Mouse (Mus musculus) embryonic facial prominence, embryonic 12.5 days (tissue): ENCODE results near the gene Elovl6. TPM values are rescaled to one million over a fixed set of nuclear protein-coding genes. Genes with fewer than 3 reads are reported as not detected.
A peak's percentile ranks its signal among the peaks of the same experiment; 100 is the strongest.

ENCODE experiments used
- ATAC-seq: fragments of 200-750 bp; cut with Nextera tagmentation; 2 replicates; pipeline ENCODE4 v1.8.0; 2017; ENCODE audit not compliant: insufficient number of reproducible peaks, insufficient read depth, low FRiP score, low TSS enrichment
- H3K27ac ChIP-seq: fragments of 300-500 bp; sonication (generic); 2 replicates; pipeline ENCODE4 v1.5.1; 2016; ENCODE audit warnings: mild to moderate bottlenecking
- H3K27me3 ChIP-seq: fragments of 300-500 bp; sonication (generic); 2 replicates; pipeline ENCODE4 v1.6.1; 2016; ENCODE audit warnings: mild to moderate bottlenecking, moderate library complexity
- H3K36me3 ChIP-seq: fragments of 300-500 bp; sonication (generic); 2 replicates; pipeline ENCODE4 v1.6.1; 2016; ENCODE audit warnings: mild to moderate bottlenecking
- H3K4me1 ChIP-seq: fragments of 300-500 bp; sonication (generic); 2 replicates; pipeline ENCODE4 v1.6.1; 2016
- H3K4me2 ChIP-seq: fragments of 300-500 bp; sonication (generic); replicated peaks from 2 replicates; pipeline ENCODE4 v1.6.1; 2016; ENCODE audit warnings: mild to moderate bottlenecking, moderate library complexity
- H3K4me3 ChIP-seq: fragments of 300-500 bp; sonication (generic); 2 replicates; pipeline ENCODE4 v1.5.1; 2016; ENCODE audit warnings: mild to moderate bottlenecking
- H3K9ac ChIP-seq: fragments of 300-500 bp; sonication (generic); 2 replicates; pipeline ENCODE4 v1.6.1; 2016; ENCODE audit warnings: mild to moderate bottlenecking, moderate library complexity
- H3K9me3 ChIP-seq: fragments of 300-500 bp; sonication (generic); 2 replicates; pipeline ENCODE4 v1.6.1; 2016; ENCODE audit warnings: mild to moderate bottlenecking, moderate library complexity
- WGBS: fragments of 180-500 bp; shearing (Covaris S2); methylation state at CpG from one replicate; pipeline ENCODE4 v1.1.7; 2016; 5-methylcytosine and 5-hydroxymethylcytosine counted together
- polyA plus RNA-seq: library from polyadenylated mRNA; unstranded; fragments of >200 nt; fragmentation: Nextera tagmentation; extraction: Ambion mirVana; gene quantifications from 2 replicates; pipeline ENCODE4 v1.2.1, GENCODE M21; 2016

The Elovl6 gene
- polyA plus RNA-seq, result 36.4 and 38.8 TPM in 2 replicates

DNA sequence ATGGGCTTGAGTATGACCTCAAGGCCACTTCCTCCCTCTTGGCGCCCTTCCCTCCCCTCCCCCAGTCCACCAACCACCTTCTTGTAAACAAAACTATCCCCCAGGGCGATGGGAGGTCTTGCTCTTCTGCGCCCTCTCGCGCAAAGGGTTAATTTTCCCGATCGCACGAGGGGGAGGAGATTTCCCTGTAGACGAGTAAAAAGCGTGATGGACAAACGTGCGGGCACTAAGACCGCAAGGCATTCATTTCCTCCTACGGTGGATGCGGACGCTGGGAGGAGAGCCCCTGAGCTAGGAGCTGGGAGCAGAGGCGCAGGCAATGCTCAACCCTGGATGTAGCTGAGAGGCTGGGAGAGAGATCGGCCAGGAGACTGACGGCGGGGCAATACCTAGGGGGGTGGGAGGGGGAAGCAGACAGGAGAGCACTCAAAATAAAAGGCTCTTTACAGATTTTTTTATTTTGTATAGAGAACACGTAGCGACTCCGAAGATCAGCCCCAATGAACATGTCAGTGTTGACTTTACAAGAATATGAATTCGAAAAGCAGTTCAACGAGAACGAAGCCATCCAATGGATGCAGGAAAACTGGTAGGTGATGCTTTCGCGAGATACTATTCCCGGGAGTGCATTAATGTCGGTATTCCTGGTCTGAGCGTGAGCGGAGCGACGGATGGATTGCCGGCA, at the start of gene Elovl6:
Elovl6 (plus strand) TSS at position 176 of the 685 bp plus-strand sequence.
- Histone ChIP-seq H3K9ac (peak within 1 kb of the TSS; percentile 96), H3K9me3 (no peaks in the 10 kb centered on the region)

DNA sequence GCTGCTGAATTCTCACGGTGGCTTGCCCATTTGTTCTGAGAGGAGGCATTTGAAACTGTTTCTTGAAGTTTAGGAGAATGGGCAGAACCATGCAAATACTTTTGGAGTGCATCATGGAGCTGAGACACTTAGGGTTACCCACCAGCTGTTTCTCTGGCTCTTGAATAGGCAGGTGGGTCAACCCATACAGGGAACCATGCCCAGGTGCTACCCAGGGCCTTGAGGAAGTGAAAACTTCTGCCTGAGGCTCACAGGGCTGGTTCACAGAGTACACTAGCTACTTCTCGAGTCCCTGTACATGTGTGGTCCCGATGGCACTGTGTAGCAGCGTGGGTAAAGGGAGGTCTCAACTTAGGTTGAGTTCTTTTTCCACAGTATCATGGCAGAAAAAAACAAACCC, 43.4 kb upstream of the Elovl6 start:
- no peak for ATAC-seq
- Histone ChIP-seq H3K9ac (no peak overlapping the region), H3K4me1 (no peaks in the 10 kb centered on the region), H3K27ac (no peak overlapping the region), H3K4me2 (no peak overlapping the region), H3K4me3 (no peak overlapping the region), H3K27me3 (no peaks in the 10 kb centered on the region), H3K9me3 (no peaks in the 10 kb centered on the region), H3K36me3 (no peaks in the 10 kb centered on the region)
- WGBS, result 90% methylated on average over 4 of the region's 4 CpGs

More for the DNA sequence above, at the start of gene Elovl6:
- H3K4me1 ChIP-seq, result peaks cover 20% of the 10 kb centered on the region
- H3K4me3 ChIP-seq, result peak within 1 kb of the TSS; percentile 87
- no peaks in the 10 kb centered on the region for H3K36me3 ChIP-seq
- ATAC-seq, result peak; percentile 53
- under 1% methylated on average over 35 of the region's 35 CpGs for WGBS
- H3K4me2 ChIP-seq, result peak within 1 kb of the TSS; percentile 62
- no peaks in the 10 kb centered on the region for H3K27me3 ChIP-seq
- H3K27ac ChIP-seq, result peak within 1 kb of the TSS; percentile 99

DNA sequence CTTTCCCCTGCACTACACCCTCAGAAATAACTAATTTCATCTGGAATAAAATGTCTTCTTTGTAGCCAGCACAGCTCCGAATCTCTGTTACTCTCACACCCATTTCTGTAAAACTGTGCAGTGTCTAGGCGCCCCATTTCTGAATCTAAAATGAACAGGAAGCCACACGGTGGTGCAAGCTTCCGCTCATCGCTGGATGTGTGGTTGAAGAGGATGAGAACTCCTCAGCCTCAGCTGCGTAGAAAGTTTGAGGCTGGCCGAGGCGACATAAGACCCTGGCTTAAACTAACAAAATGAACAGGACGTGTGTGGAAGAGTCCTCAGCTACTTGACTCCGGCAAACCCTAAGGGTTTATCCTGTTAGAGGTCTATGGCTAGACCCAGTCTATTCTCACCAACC, 38.0 kb upstream of the Elovl6 start:
- no peaks in the 10 kb centered on the region for H3K9me3 ChIP-seq
- no peaks in the 10 kb centered on the region for H3K27me3 ChIP-seq
- H3K4me1 ChIP-seq, result no peaks in the 10 kb centered on the region
- H3K4me3 ChIP-seq, result no peak overlapping the region
- no peak overlapping the region for H3K9ac ChIP-seq
- no peak for ATAC-seq
- 89% methylated on average over 10 of the region's 10 CpGs for WGBS
- H3K36me3 ChIP-seq, result no peaks in the 10 kb centered on the region
- no peak overlapping the region for H3K4me2 ChIP-seq
- no peak overlapping the region for H3K27ac ChIP-seq

DNA sequence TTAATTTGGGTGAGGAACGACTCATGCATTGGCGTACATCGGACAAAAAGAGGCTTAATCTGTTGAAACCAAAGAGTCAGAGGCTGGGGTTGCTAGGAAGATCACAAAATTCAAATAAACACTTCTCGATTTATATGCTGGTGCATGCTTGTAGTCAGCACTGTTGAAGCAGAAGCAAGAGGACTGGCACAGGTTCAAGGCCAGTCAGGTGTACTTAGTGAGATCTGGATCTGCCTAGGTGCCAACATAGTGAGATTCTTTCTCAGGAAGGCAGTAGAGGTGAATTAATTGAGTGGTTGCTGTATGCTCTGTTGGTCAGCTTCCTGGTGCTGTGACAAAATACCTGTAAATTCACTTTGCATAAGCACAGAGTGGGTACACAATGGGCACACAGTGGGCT, 37.4 kb upstream of the Elovl6 start:
- no peak overlapping the region for H3K4me3 ChIP-seq
- H3K27ac ChIP-seq, result no peak overlapping the region
- H3K36me3 ChIP-seq, result no peaks in the 10 kb centered on the region
- no peaks in the 10 kb centered on the region for H3K9me3 ChIP-seq
- H3K4me2 ChIP-seq, result no peak overlapping the region
- H3K9ac ChIP-seq, result no peak overlapping the region
- ATAC-seq, result no peak
- WGBS, result 86% methylated on average over 4 of the region's 4 CpGs
- H3K4me1 ChIP-seq, result no peaks in the 10 kb centered on the region
- H3K27me3 ChIP-seq, result no peaks in the 10 kb centered on the region

DNA sequence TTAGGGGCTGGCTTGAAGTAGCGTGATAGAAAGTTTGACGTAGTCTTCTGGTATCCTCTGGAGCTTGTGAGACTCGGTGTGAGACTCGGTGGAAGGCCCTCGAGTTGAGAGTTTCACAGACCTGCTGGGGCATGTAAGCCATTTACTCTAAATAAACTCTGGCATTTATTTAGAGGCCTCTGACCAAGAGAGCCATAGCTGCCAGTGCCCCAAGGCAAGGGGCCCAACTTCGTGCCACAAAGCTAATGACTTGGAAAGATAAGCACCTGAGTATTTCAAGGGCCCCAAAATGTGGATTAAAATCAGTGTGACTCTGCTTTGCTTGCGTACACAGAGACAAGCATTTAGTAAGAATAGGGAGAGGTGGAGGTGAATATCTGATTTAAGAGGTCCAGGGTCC, 28.4 kb upstream of the Elovl6 start:
- Histone ChIP-seq H3K9ac (no peak overlapping the region), H3K27ac (no peak overlapping the region), H3K4me3 (no peak overlapping the region), H3K4me2 (no peak overlapping the region), H3K27me3 (no peaks in the 10 kb centered on the region), H3K36me3 (no peaks in the 10 kb centered on the region), H3K4me1 (no peaks in the 10 kb centered on the region), H3K9me3 (no peaks in the 10 kb centered on the region)
- ATAC-seq, result no peak
- 77% methylated on average over 7 of the region's 7 CpGs for WGBS

DNA sequence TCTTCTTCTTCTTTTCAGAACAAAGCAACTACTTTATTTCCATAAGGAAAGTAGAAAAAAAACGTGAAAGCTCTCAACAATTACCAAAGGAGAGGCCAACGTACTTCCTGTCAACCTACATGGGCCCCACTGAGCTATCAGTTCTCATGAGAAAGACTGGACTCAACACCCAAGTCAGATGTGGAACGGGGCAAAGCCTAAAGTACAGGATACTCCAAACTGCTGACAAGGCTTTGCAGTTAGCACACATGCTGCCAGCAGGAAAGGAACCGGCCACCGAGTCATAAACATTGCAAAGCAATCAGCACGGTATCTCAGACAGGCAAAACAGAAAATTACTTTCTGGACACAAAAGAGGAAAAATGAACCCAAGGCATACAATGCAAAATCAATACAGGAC, 27.2 kb upstream of the Elovl6 start:
- WGBS, result 74% methylated on average over 6 of the region's 6 CpGs
- Histone ChIP-seq H3K9me3 (no peaks in the 10 kb centered on the region), H3K9ac (no peak overlapping the region), H3K4me3 (no peak overlapping the region), H3K36me3 (no peaks in the 10 kb centered on the region), H3K27ac (no peak overlapping the region), H3K4me1 (no peaks in the 10 kb centered on the region), H3K4me2 (no peak overlapping the region), H3K27me3 (no peaks in the 10 kb centered on the region)
- no peak for ATAC-seq

DNA sequence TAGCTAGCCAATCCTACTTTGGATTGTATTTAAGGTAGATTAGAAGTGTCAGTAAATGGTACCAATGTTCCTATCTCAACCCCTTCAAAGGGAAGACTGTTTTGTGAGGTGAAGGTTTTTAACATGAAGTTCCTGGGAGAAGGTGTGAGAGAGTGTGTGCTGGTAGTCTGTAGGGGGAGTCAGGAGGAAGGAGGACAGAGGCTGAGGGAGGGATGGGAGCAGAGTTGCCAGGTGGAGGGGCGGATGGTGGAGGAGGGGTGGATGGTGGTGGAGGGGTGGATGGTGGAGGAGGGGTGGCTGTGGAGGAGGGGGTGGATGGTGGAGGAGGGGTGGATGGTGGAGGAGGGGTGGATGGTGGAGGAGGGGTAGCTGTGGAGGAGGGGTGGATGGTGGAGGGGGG, 24.4 kb upstream of the Elovl6 start:
- 100% methylated on average over 1 of the region's 1 CpGs for whole genome bisulfite sequencing
- Histone ChIP-seq H3K9me3 (no peaks in the 10 kb centered on the region), H3K9ac (no peak overlapping the region), H3K4me1 (no peaks in the 10 kb centered on the region), H3K4me3 (no peak overlapping the region), H3K27ac (no peak overlapping the region), H3K36me3 (no peaks in the 10 kb centered on the region), H3K4me2 (no peak overlapping the region), H3K27me3 (no peaks in the 10 kb centered on the region)
- no peak for ATAC-seq

DNA sequence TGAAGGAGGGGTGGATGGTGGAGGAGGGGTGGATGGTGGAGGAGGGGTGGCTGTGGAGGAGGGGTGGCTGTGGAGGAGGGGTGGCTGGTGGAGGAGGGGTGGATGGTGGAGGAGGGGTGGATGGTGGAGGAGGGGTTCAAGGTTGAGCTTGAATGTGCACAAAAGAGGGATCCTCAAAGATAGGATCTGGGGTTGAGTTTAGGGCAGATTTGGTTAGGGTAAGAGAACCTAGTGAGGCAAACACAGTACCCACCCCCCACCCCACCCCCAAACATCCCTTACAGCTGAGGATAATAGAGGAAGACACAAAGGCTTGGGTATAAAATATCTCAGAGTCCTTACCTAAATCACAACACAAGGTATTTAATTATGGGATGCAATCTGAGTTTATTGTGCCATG, 23.6 kb upstream of the Elovl6 start:
- no peaks in the 10 kb centered on the region for H3K36me3 ChIP-seq
- H3K9me3 ChIP-seq, result no peaks in the 10 kb centered on the region
- H3K4me2 ChIP-seq, result no peak overlapping the region
- H3K4me3 ChIP-seq, result no peak overlapping the region
- no peaks in the 10 kb centered on the region for H3K27me3 ChIP-seq
- no peak overlapping the region for H3K27ac ChIP-seq
- ATAC-seq, result no peak
- H3K4me1 ChIP-seq, result no peaks in the 10 kb centered on the region
- no peak overlapping the region for H3K9ac ChIP-seq

DNA sequence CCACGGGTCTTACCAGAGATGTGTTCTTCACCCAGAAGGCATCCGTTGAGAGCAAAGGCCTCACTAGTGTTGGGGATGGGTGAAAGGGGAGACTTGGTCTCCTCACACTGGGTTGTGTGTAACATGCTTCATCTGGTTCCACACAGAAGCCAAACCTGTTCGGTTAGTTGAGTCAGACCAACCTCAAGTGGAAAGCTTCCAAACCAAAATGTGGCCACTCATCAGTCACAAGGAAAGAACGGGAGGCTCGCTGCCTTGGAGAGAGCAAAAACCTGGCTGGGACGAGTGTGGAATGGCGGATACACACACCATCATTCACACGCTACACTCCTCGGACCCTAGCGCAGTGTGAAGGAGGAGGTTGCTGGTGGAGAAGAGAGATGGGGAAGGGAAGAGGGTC, 22.4 kb upstream of the Elovl6 start:
- Histone ChIP-seq H3K27me3 (no peaks in the 10 kb centered on the region), H3K9ac (no peak overlapping the region), H3K4me2 (no peak overlapping the region), H3K4me3 (no peak overlapping the region), H3K4me1 (no peaks in the 10 kb centered on the region), H3K36me3 (no peaks in the 10 kb centered on the region), H3K9me3 (no peaks in the 10 kb centered on the region), H3K27ac (no peak overlapping the region)
- WGBS, result 84% methylated on average over 10 of the region's 10 CpGs
- ATAC-seq, result 0 out of 2 replicates have a peak, but pooled peaks have one; percentile 15

DNA sequence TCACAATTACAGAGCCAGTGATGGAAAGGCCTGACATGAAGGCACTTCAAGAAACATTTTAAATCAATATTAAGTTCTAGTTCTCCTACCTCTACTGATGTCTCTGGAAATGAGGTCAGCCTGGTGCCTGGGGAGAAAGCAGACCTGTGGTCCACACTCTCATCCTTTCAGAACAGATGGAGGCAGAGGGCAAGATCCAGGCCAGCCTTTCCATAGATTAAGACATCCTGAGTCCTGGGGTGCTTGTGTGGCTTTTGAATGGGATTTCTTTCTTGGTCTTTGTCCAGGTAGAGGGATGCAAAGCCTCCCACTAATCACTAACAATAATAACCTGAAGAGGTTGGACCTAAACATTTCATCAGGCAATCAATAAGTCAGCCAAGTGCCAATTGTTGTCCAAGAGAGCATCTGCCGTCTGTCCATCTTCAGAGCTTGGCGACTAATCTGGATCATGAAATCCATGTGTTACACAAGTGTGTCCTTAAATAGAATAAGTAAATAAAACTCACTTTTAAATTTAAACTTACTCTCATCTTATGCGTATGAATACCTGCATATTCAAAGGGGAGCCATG, 16.2 kb upstream of the Elovl6 start:
- no peaks in the 10 kb centered on the region for H3K36me3 ChIP-seq
- H3K27ac ChIP-seq, result no peak overlapping the region
- WGBS, result 91% methylated on average over 3 of the region's 3 CpGs
- no peak overlapping the region for H3K9ac ChIP-seq
- H3K4me1 ChIP-seq, result no peaks in the 10 kb centered on the region
- H3K4me3 ChIP-seq, result no peak overlapping the region
- no peak for ATAC-seq
- no peak overlapping the region for H3K4me2 ChIP-seq
- H3K9me3 ChIP-seq, result no peaks in the 10 kb centered on the region
- H3K27me3 ChIP-seq, result no peaks in the 10 kb centered on the region

DNA sequence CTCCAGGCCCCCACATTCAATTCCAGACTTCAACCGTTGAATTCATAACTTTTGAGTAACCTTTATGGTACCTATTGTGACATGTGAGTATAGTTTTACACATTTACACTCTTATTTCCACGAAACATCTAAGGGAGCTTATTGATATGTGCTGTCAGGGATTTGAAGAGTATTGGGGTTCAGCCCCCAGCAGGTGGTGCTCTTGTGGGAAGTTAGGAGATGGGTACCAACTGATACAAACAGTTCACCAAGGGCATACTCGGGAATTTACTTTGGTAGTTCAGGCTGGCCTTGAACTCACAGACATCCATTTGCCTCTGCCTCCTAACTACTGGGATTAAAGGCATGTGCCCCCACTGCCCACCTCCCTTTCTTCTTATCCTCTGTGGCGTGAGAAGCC, 11.7 kb upstream of the Elovl6 start:
- Histone ChIP-seq H3K27ac (no peak overlapping the region), H3K4me1 (no peaks in the 10 kb centered on the region), H3K9me3 (no peaks in the 10 kb centered on the region), H3K9ac (no peak overlapping the region), H3K4me3 (no peak overlapping the region), H3K27me3 (no peaks in the 10 kb centered on the region), H3K36me3 (no peaks in the 10 kb centered on the region), H3K4me2 (no peak overlapping the region)
- no peak for ATAC-seq
- 77% methylated on average over 4 of the region's 4 CpGs for WGBS

DNA sequence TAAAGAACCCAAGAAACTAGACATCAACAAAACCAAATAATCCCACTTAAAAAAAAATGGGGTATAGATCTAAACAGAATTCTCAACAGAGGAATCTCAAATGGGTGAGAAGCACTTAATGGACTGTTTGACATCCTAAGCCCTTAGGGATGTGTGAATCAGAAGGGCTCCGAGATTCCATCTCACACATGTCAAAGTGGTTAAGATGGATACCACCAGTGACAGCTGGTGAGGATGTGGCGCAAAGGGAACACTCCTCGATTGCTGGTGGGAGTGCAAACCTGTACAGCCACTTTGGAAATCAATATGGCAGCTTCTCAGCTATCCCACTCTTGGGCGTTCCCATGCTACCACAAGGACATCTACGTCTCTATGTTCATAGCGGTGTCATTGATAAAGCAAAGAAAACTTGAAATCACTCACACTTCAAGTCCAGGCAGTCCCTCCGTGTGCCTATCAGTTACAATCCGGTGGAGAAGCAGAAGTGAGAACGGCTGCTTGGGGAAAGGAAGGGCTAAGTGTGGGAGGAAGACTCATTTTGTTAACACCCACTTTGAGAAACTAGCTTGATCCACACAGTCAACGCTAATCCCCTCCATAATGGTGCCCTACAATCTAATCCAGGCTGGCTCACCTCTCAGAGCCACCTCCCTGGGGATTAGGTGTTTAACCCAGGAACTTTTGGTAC, 8.6 kb upstream of the Elovl6 start:
- H3K9me3 ChIP-seq, result no peaks in the 10 kb centered on the region
- H3K9ac ChIP-seq, result no peak overlapping the region
- no peaks in the 10 kb centered on the region for H3K27me3 ChIP-seq
- ATAC-seq, result no peak
- no peak overlapping the region for H3K4me3 ChIP-seq
- no peak overlapping the region for H3K27ac ChIP-seq
- H3K4me2 ChIP-seq, result no peak overlapping the region
- no peaks in the 10 kb centered on the region for H3K36me3 ChIP-seq
- no peaks in the 10 kb centered on the region for H3K4me1 ChIP-seq
- WGBS, result 85% methylated on average over 10 of the region's 10 CpGs
